Mouse (Mus musculus) liver, embryonic 16.5 days (tissue): ENCODE measurements around the gene Nrg4. TPM values are rescaled to one million over a fixed set of nuclear protein-coding genes. Genes with fewer than 3 reads are reported as not detected.
A peak's percentile ranks its signal among the peaks of the same experiment; 100 is the strongest.

Experiments used
- ATAC-seq: fragments of 200-750 bp; cut with Nextera tagmentation; 2 replicates; pipeline ENCODE4 v1.8.0; 2017; ENCODE audit warnings: low read depth, mild to moderate bottlenecking, moderate number of reproducible peaks, moderate library complexity
- H3K27ac ChIP-seq: fragments of 300-500 bp; sonication (generic); 2 replicates; pipeline ENCODE4 v1.5.1; 2014; ENCODE audit warnings: mild to moderate bottlenecking, low read length
- H3K27me3 ChIP-seq: fragments of 300-500 bp; sonication (generic); 2 replicates; pipeline ENCODE4 v1.6.1; 2014; ENCODE audit warnings: low read depth, low read length, mixed read lengths; ENCODE audit not compliant: control insufficient read depth, insufficient read depth
- H3K36me3 ChIP-seq: fragments of 300-500 bp; sonication (generic); 2 replicates; pipeline ENCODE4 v1.6.1; 2014; ENCODE audit warnings: mild to moderate bottlenecking; ENCODE audit not compliant: control insufficient read depth, insufficient read depth
- H3K4me1 ChIP-seq: fragments of 300-500 bp; sonication (generic); 2 replicates; pipeline ENCODE4 v1.6.1; 2014; ENCODE audit warnings: low read depth, low read length, mixed read lengths; ENCODE audit not compliant: control insufficient read depth
- H3K4me2 ChIP-seq: fragments of 300-500 bp; sonication (generic); 2 replicates; pipeline ENCODE4 v1.6.1; 2014; ENCODE audit warnings: low read depth, low read length, mixed read lengths
- H3K4me3 ChIP-seq: fragments of 300-500 bp; sonication (generic); 2 replicates; pipeline ENCODE4 v1.5.1; 2014; ENCODE audit warnings: low read depth, mild to moderate bottlenecking, low read length
- H3K9ac ChIP-seq: fragments of 300-500 bp; sonication (generic); 2 replicates; pipeline ENCODE4 v1.6.1; 2014; ENCODE audit warnings: low read depth, low read length
- H3K9me3 ChIP-seq: fragments of 300-500 bp; sonication (generic); replicated peaks from 2 replicates; pipeline ENCODE4 v1.6.1; 2016; ENCODE audit warnings: low read length; ENCODE audit not compliant: control insufficient read depth
- WGBS: fragments of 180-500 bp; shearing (Covaris S2); extraction: QIAGEN DNeasy Blood & Tissue Kit; methylation state at CpG from one replicate; pipeline ENCODE4 v1.1.7; 2014; ENCODE audit not compliant: insufficient replicate concordance; 5-methylcytosine and 5-hydroxymethylcytosine counted together
- polyA plus RNA-seq: library from polyadenylated mRNA; unstranded; fragments of >200 nt; fragmentation: Nextera tagmentation; extraction: Ambion mirVana; gene quantifications from 2 replicates; pipeline ENCODE4 v1.2.1, GENCODE M21; 2015

The Nrg4 gene
- polyA plus RNA-seq, 1 experiment from 2014 or later = 2.6 TPM

GRCm38 (mm10) chr9:55198260-55198659, 128.4 kb downstream of the Nrg4 start:
- Histone ChIP-seq H3K4me3 (no peak overlapping the region), H3K27me3 (no peaks in the 10 kb centered on the region), H3K27ac (no peak overlapping the region), H3K9me3 (no peaks in the 10 kb centered on the region), H3K36me3 (no peaks in the 10 kb centered on the region; the same call in 1 of the 2 replicates), H3K9ac (no peak overlapping the region), H3K4me1 (no peaks in the 10 kb centered on the region), H3K4me2 (no peak overlapping the region)
- no peak for ATAC-seq
- WGBS = 70% methylated on average over 1 of the region's 1 CpGs

DNA sequence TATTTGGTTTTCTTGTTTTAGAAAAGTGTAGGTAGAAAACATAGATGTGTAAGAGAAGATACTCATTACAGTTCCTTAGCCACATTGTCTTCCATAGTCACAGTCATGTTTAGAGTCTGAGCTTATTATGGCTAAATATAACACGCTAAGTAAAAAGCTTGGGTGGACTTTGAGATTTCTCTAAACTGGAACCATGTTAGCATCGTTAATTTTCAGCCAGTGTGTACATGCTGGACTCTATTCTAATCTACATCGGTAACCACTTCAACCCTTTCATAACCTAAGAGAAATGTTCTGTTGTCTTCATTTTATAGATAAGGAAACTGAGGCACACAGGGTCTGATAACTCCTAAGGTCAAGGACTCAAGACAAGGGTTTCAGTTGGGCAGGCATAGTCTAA, 130.8 kb downstream of the Nrg4 start:
- Histone ChIP-seq H3K4me3 (no peak overlapping the region), H3K4me1 (no peaks in the 10 kb centered on the region), H3K36me3 (no peaks in the 10 kb centered on the region; the same call in 1 of the 2 replicates), H3K4me2 (no peak overlapping the region), H3K9ac (no peak overlapping the region), H3K27ac (no peak overlapping the region), H3K27me3 (no peaks in the 10 kb centered on the region), H3K9me3 (no peaks in the 10 kb centered on the region)
- WGBS = 64% methylated on average over 3 of the region's 3 CpGs
- ATAC-seq = no peak; the same call in 1 of the 2 replicates

DNA sequence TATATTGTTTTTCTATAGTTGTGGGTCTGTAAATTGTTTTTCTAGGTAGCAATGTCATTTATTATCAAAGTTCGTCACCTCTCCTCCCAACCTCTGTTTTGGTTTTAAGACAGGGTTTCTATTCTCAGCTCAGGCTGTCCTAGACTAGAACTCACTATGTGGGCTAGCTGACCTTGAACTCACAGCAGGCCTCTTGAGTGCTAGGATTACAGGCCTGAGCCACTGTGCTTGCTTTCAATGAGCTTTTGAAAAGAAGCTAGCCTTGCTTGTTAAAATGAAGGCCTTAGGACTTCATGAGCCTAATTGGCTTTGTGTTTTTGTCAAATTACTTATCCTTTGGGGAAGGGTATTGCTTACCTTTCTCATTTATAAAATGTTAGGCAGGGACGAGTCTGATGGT, 152.4 kb downstream of the Nrg4 start:
- WGBS = 68% methylated on average over 2 of the region's 2 CpGs
- no peak for ATAC-seq
- Histone ChIP-seq H3K4me2 (no peak overlapping the region), H3K27me3 (no peaks in the 10 kb centered on the region), H3K9me3 (no peaks in the 10 kb centered on the region), H3K36me3 (no peaks in the 10 kb centered on the region), H3K9ac (no peak overlapping the region), H3K4me3 (no peak overlapping the region), H3K4me1 (peaks cover 6% of the 10 kb centered on the region; the same call in 1 of the 2 replicates), H3K27ac (no peak overlapping the region)

DNA sequence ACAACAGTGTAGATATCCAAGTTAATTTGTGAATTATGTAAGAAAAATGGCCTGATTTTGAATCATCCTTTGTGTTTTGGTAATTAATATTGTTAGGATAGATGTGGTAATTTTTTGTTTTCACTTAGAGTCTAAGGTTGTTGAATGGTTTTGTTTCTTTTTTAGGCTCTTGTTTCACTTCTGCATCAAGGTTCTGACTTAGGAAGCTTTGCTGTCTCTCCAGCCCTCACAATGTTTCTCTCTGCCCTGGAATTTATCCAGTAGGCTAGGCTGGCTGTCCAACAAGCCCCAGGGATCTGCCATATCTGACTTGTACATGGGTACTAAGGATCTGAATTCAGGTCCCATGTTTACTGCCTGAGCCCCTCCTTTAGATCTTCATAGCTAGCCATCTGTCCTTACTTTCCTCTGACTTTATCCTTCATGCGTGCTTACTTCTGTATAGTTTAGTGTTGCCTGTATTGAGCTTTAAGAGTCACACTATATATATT, 154.4 kb downstream of the Nrg4 start:
- H3K36me3 ChIP-seq = no peaks in the 10 kb centered on the region
- no peak overlapping the region for H3K27ac ChIP-seq
- H3K4me1 ChIP-seq = peaks cover 6% of the 10 kb centered on the region; the same call in 1 of the 2 replicates
- no peak overlapping the region for H3K4me3 ChIP-seq
- 78% methylated on average over 1 of the region's 1 CpGs for WGBS
- no peak overlapping the region for H3K4me2 ChIP-seq
- no peak overlapping the region for H3K9ac ChIP-seq
- no peaks in the 10 kb centered on the region for H3K9me3 ChIP-seq
- ATAC-seq = no peak
- H3K27me3 ChIP-seq = no peaks in the 10 kb centered on the region

DNA sequence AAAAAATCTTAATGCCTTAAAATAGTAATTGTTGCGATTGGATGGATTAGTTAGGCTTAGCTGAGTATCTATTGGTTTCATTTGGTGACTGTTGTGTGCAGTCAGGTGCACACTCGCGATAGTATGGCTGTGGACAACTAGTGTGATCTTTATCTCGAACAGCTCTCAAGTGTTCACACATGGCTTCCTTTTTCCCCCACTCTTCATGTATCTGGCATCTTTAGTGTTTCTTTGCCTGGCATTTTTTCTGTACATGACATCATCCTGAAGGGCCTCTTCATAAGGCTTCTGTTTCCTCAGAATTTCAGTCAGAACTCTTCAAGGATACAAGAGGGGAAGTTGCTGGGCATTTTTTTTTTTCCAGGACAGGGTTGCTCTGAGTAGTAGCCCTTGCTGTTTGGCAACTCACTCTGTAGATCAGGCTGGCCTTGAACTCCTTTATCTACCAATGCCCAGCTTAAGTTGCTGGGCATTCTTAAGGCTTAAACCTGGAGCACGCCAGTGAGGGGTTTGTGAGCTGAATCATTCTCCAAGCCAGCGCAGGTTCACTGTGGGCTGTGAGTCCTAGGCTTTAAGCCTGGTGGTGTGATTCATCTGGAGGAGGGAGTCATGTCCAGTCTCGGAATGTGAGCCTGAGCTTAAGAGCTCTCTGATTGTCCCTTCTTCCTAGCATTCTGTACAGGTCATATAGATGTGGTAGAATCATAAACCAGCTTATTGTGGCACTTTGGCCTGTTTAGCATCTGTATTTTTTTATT, 155.8 kb downstream of the Nrg4 start:
- peak; percentile 53 for ATAC-seq
- Histone ChIP-seq H3K4me1 (peaks cover 6% of the 10 kb centered on the region; the same call in 1 of the 2 replicates), H3K36me3 (no peaks in the 10 kb centered on the region), H3K4me2 (no peak overlapping the region), H3K27me3 (no peaks in the 10 kb centered on the region), H3K9ac (no peak overlapping the region), H3K4me3 (no peak overlapping the region), H3K9me3 (no peaks in the 10 kb centered on the region), H3K27ac (no peak overlapping the region)
- 36% methylated on average over 7 of the region's 7 CpGs for WGBS

Other genes with a start within 250 kb of the Nrg4 start
- 5.0 and 6.0 TPM in 2 replicates for gene Ube2q2, start 178.0 kb downstream of the Nrg4 start, polyA plus RNA-seq
- 18.7 and 20.5 TPM in 2 replicates for gene Fbxo22, start 117.9 kb downstream of the Nrg4 start, polyA plus RNA-seq
- gene Tmem266, start 69 bp upstream of the Nrg4 start, polyA plus RNA-seq = 0.04 TPM in 1 of 2 replicates, not detected in the other
- 236 and 247 TPM in 2 replicates for gene Etfa, start 185.4 kb upstream of the Nrg4 start, polyA plus RNA-seq
- gene Isl2, start 211.8 kb upstream of the Nrg4 start, polyA plus RNA-seq = 0.06 and 0.22 TPM in 2 replicates